Mouse (Mus musculus): ENCODE data around the gene Col11a1. TPM values are rescaled to one million over a fixed set of nuclear protein-coding genes. Genes with fewer than 3 reads are reported as not detected.

Col11a1 gene
- under 1 TPM in 1 of 2 experiments, not detected in 1; 0.13 TPM for total RNA-seq (2021)
- long read RNA-seq, experiment 1 = 0 reads
- long read RNA-seq, experiment 2 = 0 reads

GRCm38 (mm10) chr3:114029971-114030635 lies at the start of gene Col11a1:
Gene Col11a1 (plus strand): TSS chr3:114030540.
- peak; percentile 12 to 13 for DNase-seq

GRCm38 (mm10) chr3:113990936-113991335 lies 39.4 kb upstream of the Col11a1 start:
- DNase-seq = no peak

GRCm38 (mm10) chr3:114030886-114031285 lies 546 bp downstream of the Col11a1 start:
- no peak for DNase-seq

- no peak for DNase-seq
Observed at GRCm38 (mm10) chr3:114031351-114032213, 1.2 kb downstream of the Col11a1 start.

- no peak for DNase-seq
Observed at GRCm38 (mm10) chr3:114032333-114032732, 2.0 kb downstream of the Col11a1 start.

- DNase-seq = no peak
Observed at GRCm38 (mm10) chr3:114052406-114052805, 22.1 kb downstream of the Col11a1 start.

GRCm38 (mm10) chr3:114053501-114053900 lies 23.2 kb downstream of the Col11a1 start:
- no peak for DNase-seq

GRCm38 (mm10) chr3:114065123-114065522 lies 34.8 kb downstream of the Col11a1 start:
- DNase-seq = no peak

- DNase-seq = no peak
Observed at GRCm38 (mm10) chr3:114065587-114065986, 35.2 kb downstream of the Col11a1 start.

- no peak for DNase-seq
Observed at GRCm38 (mm10) chr3:114099335-114099734, 69.0 kb downstream of the Col11a1 start.

- no peak for DNase-seq
Observed at GRCm38 (mm10) chr3:114107099-114107498, 76.8 kb downstream of the Col11a1 start.

- DNase-seq = no peak
Observed at GRCm38 (mm10) chr3:114147140-114147539, 116.8 kb downstream of the Col11a1 start.

- DNase-seq = peak in 1 of 2 experiments; percentile 0
Observed at GRCm38 (mm10) chr3:114197964-114198750, 167.8 kb downstream of the Col11a1 start.

GRCm38 (mm10) chr3:114212255-114212654 lies 181.9 kb downstream of the Col11a1 start:
- no peak for DNase-seq

GRCm38 (mm10) chr3:114216105-114216504 lies 185.8 kb downstream of the Col11a1 start:
- DNase-seq = no peak

GRCm38 (mm10) chr3:114229501-114229900 lies 199.2 kb downstream of the Col11a1 start:
- peak in 1 of 2 experiments; percentile 4 for DNase-seq
